Mouse (Mus musculus) neural tube, embryonic 13.5 days (tissue): ENCODE results near the gene Zscan2. TPM values are rescaled to one million over a fixed set of nuclear protein-coding genes. Genes with fewer than 3 reads are reported as not detected.

Experiments used
- ATAC-seq: fragments of 200-750 bp; cut with Nextera tagmentation; 2 replicates; pipeline ENCODE4 v1.8.0; 2017; ENCODE audit warnings: low read depth, mild to moderate bottlenecking, moderate TSS enrichment, moderate library complexity
- H3K27ac ChIP-seq: fragments of 300-500 bp; sonication (generic); replicated peaks from 2 replicates; pipeline ENCODE4 v1.5.1; 2015; ENCODE audit warnings: moderate library complexity, mild to moderate bottlenecking, inconsistent platforms
- H3K27me3 ChIP-seq: fragments of 300-500 bp; sonication (generic); 2 replicates; pipeline ENCODE4 v1.6.1; 2015; ENCODE audit warnings: mild to moderate bottlenecking, inconsistent platforms
- H3K36me3 ChIP-seq: fragments of 300-500 bp; sonication (generic); 2 replicates; pipeline ENCODE4 v1.6.1; 2015; ENCODE audit warnings: mild to moderate bottlenecking, inconsistent platforms
- H3K4me1 ChIP-seq: fragments of 300-500 bp; sonication (generic); replicated peaks from 2 replicates; pipeline ENCODE4 v1.6.1; 2015; ENCODE audit warnings: inconsistent platforms
- H3K4me2 ChIP-seq: fragments of 300-500 bp; sonication (generic); 2 replicates; pipeline ENCODE4 v1.6.1; 2015; ENCODE audit warnings: inconsistent platforms, mild to moderate bottlenecking, moderate library complexity
- H3K4me3 ChIP-seq: fragments of 300-500 bp; sonication (generic); 2 replicates; pipeline ENCODE4 v1.5.1; 2015; ENCODE audit warnings: mild to moderate bottlenecking, inconsistent platforms
- H3K9ac ChIP-seq: fragments of 300-500 bp; sonication (generic); 2 replicates; pipeline ENCODE4 v1.6.1; 2015; ENCODE audit warnings: moderate library complexity, mild to moderate bottlenecking, inconsistent platforms
- H3K9me3 ChIP-seq: fragments of 300-500 bp; sonication (generic); 2 replicates; pipeline ENCODE4 v1.6.1; 2016; ENCODE audit warnings: inconsistent platforms
- WGBS: fragments of 180-500 bp; shearing (Covaris S2); methylation state at CpG from one replicate; pipeline ENCODE4 v1.1.7; 2015; 5-methylcytosine and 5-hydroxymethylcytosine counted together
- polyA plus RNA-seq: library from polyadenylated mRNA; unstranded; fragments of >200 nt; fragmentation: Nextera tagmentation; extraction: Ambion mirVana; gene quantifications from 2 replicates; pipeline ENCODE4 v1.2.1, GENCODE M21; 2015

The Zscan2 gene
- polyA plus RNA-seq, 1 experiment from 2014 or later = 5.3 TPM

- Histone ChIP-seq H3K27ac (no peak overlapping the region), H3K9me3 (no peaks in the 10 kb centered on the region), H3K4me3 (no peak overlapping the region), H3K4me2 (no peak overlapping the region), H3K4me1 (no peaks in the 10 kb centered on the region), H3K36me3 (no peaks in the 10 kb centered on the region), H3K9ac (no peak overlapping the region), H3K27me3 (no peaks in the 10 kb centered on the region)
- ATAC-seq = no peak
- WGBS = 89% methylated on average over 10 of the region's 10 CpGs
Measured at GRCm38 (mm10) chr7:80846280-80846678, 14.4 kb upstream of the Zscan2 start.

DNA sequence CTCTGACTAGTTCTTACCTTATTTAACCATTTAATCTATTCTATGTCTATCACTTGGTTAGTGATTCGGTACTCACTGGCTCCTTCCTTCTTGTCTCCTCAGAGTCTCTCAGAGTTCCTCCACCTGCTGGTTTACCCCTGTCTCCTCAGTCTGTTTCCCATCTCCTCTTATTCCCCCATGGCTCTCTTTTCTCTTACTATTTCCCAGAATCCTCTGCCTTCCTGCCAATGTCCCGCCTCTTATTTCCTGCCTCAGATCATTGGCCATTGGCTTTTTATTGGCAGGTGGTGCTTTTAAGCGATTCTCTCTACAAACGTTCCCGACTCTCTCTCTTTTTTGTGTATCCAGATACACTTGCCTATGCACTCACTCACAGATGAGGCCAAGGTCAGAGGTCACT, 14.0 kb upstream of the Zscan2 start:
- no peak for ATAC-seq
- 83% methylated on average over 5 of the region's 5 CpGs for WGBS

GRCm38 (mm10) chr7:80849267-80849666, 11.5 kb upstream of the Zscan2 start:
- Histone ChIP-seq H3K9ac (no peak overlapping the region), H3K27me3 (no peaks in the 10 kb centered on the region), H3K4me2 (no peak overlapping the region), H3K27ac (no peak overlapping the region), H3K36me3 (no peaks in the 10 kb centered on the region), H3K4me1 (no peaks in the 10 kb centered on the region), H3K9me3 (no peaks in the 10 kb centered on the region), H3K4me3 (no peak overlapping the region)
- 86% methylated on average over 2 of the region's 2 CpGs for WGBS
- no peak for ATAC-seq

More for the DNA sequence above, 14.0 kb upstream of the Zscan2 start:
- Histone ChIP-seq H3K9me3 (no peaks in the 10 kb centered on the region), H3K4me3 (no peak overlapping the region), H3K27me3 (no peaks in the 10 kb centered on the region), H3K27ac (no peak overlapping the region), H3K4me1 (no peaks in the 10 kb centered on the region), H3K4me2 (no peak overlapping the region), H3K9ac (no peak overlapping the region), H3K36me3 (no peaks in the 10 kb centered on the region)

DNA sequence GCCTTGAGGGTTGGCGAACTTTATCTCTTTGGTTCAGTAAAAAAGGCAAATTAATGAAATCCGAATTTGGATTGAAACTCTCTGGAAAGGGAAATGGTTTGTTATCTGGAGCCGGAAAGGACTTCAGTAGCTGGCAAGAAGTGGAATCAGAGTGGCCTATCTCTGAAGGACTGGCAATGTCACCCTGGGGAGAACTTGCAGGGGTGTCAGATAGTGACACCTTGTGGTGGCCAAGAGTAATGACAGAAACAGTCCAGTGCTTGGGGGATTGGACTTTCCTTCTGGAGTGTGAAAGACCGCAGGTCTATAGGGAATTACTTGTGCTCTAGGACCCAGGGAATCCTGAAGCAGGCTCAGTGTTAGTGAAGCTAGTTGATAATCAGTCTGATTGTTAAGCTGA, 11.0 kb upstream of the Zscan2 start:
- H3K27me3 ChIP-seq = no peaks in the 10 kb centered on the region
- no peak overlapping the region for H3K27ac ChIP-seq
- no peak overlapping the region for H3K4me2 ChIP-seq
- H3K9ac ChIP-seq = no peak overlapping the region
- H3K4me1 ChIP-seq = no peaks in the 10 kb centered on the region
- no peak overlapping the region for H3K4me3 ChIP-seq
- no peaks in the 10 kb centered on the region for H3K36me3 ChIP-seq
- 32% methylated on average over 4 of the region's 4 CpGs for WGBS
- H3K9me3 ChIP-seq = no peaks in the 10 kb centered on the region
- ATAC-seq = peak; percentile 11; the same call in 1 of the 2 replicates

DNA sequence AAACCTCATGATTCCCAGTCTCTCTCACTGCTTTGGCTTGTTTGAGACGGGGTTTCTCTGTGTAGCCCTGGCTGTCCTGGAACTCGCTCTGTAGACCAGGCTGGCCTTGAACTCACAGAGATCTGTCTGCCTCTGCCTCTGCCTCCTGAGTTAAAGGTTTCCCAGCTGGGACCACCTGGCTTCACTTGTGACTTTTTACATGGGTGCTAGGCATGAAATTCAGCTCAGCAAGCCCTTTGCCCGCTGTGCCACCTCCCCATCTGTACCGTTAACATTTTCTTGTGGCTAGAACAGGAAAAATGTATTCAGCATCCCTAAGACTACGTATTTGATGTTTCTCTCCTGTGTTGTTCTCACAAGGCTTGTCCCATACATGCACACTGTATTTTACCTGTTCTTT, 10.2 kb upstream of the Zscan2 start:
- no peaks in the 10 kb centered on the region for H3K36me3 ChIP-seq
- no peaks in the 10 kb centered on the region for H3K27me3 ChIP-seq
- WGBS = 86% methylated on average over 5 of the region's 5 CpGs
- no peak overlapping the region for H3K4me3 ChIP-seq
- H3K4me1 ChIP-seq = no peaks in the 10 kb centered on the region
- no peak overlapping the region for H3K27ac ChIP-seq
- no peak for ATAC-seq
- no peak overlapping the region for H3K4me2 ChIP-seq
- no peaks in the 10 kb centered on the region for H3K9me3 ChIP-seq
- no peak overlapping the region for H3K9ac ChIP-seq

GRCm38 (mm10) chr7:80853218-80853617, 7.5 kb upstream of the Zscan2 start:
- no peak overlapping the region for H3K9ac ChIP-seq
- H3K27me3 ChIP-seq = no peaks in the 10 kb centered on the region
- no peak overlapping the region for H3K4me3 ChIP-seq
- ATAC-seq = no peak
- 94% methylated on average over 3 of the region's 3 CpGs for WGBS
- no peaks in the 10 kb centered on the region for H3K9me3 ChIP-seq
- H3K36me3 ChIP-seq = no peaks in the 10 kb centered on the region
- H3K27ac ChIP-seq = no peak overlapping the region
- H3K4me1 ChIP-seq = no peaks in the 10 kb centered on the region
- no peak overlapping the region for H3K4me2 ChIP-seq

- no peak for ATAC-seq
Measured at GRCm38 (mm10) chr7:80855316-80855715, 5.4 kb upstream of the Zscan2 start.

DNA sequence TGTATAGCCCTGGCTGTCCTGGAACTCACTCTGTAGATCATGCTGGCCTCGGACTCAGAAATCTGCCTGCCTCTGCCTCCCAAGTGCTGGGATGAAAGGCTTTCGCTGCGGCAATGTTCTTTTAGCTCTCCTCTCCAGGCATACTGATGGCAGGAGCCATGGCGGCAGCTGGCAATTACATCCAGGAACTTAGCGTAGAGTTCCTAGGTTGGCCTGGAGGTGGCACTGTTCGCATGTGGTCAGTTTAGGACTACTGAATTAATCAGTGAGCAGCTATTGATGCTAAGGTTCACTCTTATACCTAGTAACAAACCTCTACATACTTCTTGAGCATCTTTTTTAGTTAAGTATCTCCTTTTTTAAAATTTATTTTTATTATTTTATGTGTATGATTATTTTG, 3.5 kb upstream of the Zscan2 start:
- Histone ChIP-seq H3K4me1 (peaks cover 7% of the 10 kb centered on the region), H3K9me3 (no peaks in the 10 kb centered on the region), H3K36me3 (no peaks in the 10 kb centered on the region), H3K27me3 (no peaks in the 10 kb centered on the region), H3K4me3 (no peak overlapping the region), H3K9ac (no peak overlapping the region), H3K4me2 (no peak overlapping the region), H3K27ac (no peak overlapping the region)
- no peak for ATAC-seq
- WGBS = 28% methylated on average over 6 of the region's 6 CpGs

More at GRCm38 (mm10) chr7:80855316-80855715, 5.4 kb upstream of the Zscan2 start:
- Histone ChIP-seq H3K36me3 (no peaks in the 10 kb centered on the region), H3K27me3 (no peaks in the 10 kb centered on the region), H3K27ac (no peak overlapping the region), H3K9me3 (no peaks in the 10 kb centered on the region), H3K4me3 (no peak overlapping the region), H3K4me1 (no peaks in the 10 kb centered on the region), H3K9ac (no peak overlapping the region), H3K4me2 (no peak overlapping the region)

DNA sequence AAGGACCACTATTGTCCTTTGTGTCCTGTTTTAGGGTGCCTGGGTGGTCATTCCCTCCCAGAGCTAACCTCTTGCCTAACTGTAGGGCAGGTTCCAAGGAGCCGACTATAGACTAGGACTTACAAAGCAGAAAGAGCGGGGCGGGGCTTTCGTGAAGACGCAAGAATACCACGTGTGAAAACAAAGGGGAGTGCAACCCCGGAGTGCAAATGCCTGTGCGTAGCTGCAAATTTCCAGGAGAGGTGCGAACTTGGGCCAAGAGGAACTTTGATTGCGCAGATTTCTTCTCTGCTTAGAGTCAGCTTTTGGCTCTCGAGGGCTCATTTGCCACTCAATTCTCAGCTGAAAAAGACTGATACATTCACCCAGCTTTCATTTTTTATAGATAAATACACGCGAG, 493 bp upstream of the Zscan2 start:
- H3K4me3 ChIP-seq = peak overlapping the region; percentile 82
- ATAC-seq = peak; percentile 82
- peaks cover 23% of the 10 kb centered on the region for H3K36me3 ChIP-seq
- H3K9me3 ChIP-seq = no peaks in the 10 kb centered on the region
- 0 out of 2 replicates have a peak overlapping the region, but pooled peaks have one; percentile 30 for H3K27ac ChIP-seq
- under 1% methylated on average over 13 of the region's 13 CpGs for WGBS
- H3K4me2 ChIP-seq = peak overlapping the region; percentile 78
- H3K9ac ChIP-seq = peak overlapping the region; percentile 79
- peaks cover 38% of the 10 kb centered on the region for H3K4me1 ChIP-seq
- H3K27me3 ChIP-seq = no peaks in the 10 kb centered on the region

- no peak for ATAC-seq
- peak overlapping the region; percentile 82 for H3K4me3 ChIP-seq
- H3K27me3 ChIP-seq = no peaks in the 10 kb centered on the region
- peaks cover 54% of the 10 kb centered on the region for H3K4me1 ChIP-seq
- H3K4me2 ChIP-seq = peak overlapping the region; percentile 78
- peaks cover 46% of the 10 kb centered on the region for H3K36me3 ChIP-seq
- H3K9ac ChIP-seq = no peak overlapping the region
- no peaks in the 10 kb centered on the region for H3K9me3 ChIP-seq
- no peak overlapping the region for H3K27ac ChIP-seq
- WGBS = 87% methylated on average over 2 of the region's 2 CpGs
Measured at GRCm38 (mm10) chr7:80862475-80862874, 1.8 kb downstream of the Zscan2 start.

- WGBS = 93% methylated on average over 5 of the region's 5 CpGs
- Histone ChIP-seq H3K36me3 (peaks cover 56% of the 10 kb centered on the region), H3K27me3 (no peaks in the 10 kb centered on the region), H3K9me3 (no peaks in the 10 kb centered on the region), H3K4me1 (peaks cover 54% of the 10 kb centered on the region), H3K4me3 (peak overlapping the region; percentile 12; the same call in 1 of the 2 replicates), H3K27ac (no peak overlapping the region), H3K4me2 (peak overlapping the region; percentile 78), H3K9ac (peak overlapping the region; percentile 53)
- no peak for ATAC-seq
Measured at GRCm38 (mm10) chr7:80863520-80863919, 2.8 kb downstream of the Zscan2 start.

DNA sequence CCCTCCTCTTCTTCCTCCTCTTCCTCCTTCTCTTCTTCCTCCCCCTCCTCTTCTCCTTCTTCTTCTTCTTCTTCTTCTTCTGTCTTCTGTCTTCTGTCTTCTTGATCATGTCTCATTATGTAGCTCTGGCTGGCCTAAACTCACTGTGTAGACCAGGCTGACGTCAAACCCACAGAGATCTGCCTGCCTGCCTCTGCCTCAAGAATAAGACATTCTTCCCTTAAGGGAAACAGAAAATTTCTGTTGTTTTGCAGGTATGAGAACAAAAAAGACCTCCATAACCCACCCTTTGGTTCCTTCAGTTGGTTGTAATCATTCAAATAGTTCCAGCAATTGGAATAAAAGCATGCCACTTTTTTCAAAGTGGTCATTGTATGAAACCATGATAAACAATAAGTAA, 3.4 kb downstream of the Zscan2 start:
- no peaks in the 10 kb centered on the region for H3K27me3 ChIP-seq
- H3K36me3 ChIP-seq = peaks cover 62% of the 10 kb centered on the region
- ATAC-seq = no peak
- H3K4me2 ChIP-seq = peak overlapping the region; percentile 78
- H3K27ac ChIP-seq = no peak overlapping the region
- 64% methylated on average over 1 of the region's 1 CpGs for WGBS
- no peak overlapping the region; the same call in 1 of the 2 replicates for H3K4me3 ChIP-seq
- peaks cover 54% of the 10 kb centered on the region for H3K4me1 ChIP-seq
- H3K9ac ChIP-seq = no peak overlapping the region
- no peaks in the 10 kb centered on the region for H3K9me3 ChIP-seq

DNA sequence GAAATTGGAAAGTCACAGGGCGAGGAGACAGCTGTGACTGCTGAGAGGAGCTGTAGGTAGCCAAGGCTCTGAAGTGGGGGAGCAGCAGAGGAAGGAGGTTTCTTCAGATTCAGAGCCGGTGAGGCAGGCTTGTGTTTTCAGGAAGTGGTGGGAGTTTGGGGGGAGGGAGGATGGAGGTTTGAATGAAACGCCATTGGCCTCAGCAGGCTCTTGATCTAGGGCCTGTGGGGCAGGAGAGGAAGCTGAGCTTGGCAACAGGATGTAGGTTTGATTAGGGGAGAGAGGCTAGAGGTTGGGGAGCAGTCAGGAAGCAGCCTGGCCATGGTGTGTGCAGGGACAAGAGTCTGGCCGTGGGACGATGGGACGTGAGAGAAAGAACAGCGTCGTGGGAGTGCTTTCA, 4.1 kb downstream of the Zscan2 start:
- Histone ChIP-seq H3K9ac (no peak overlapping the region), H3K4me3 (no peak overlapping the region), H3K9me3 (no peaks in the 10 kb centered on the region), H3K36me3 (peaks cover 69% of the 10 kb centered on the region), H3K4me1 (peaks cover 54% of the 10 kb centered on the region), H3K27me3 (no peaks in the 10 kb centered on the region), H3K27ac (no peak overlapping the region), H3K4me2 (peak overlapping the region; percentile 22; the same call in 1 of the 2 replicates)
- no peak for ATAC-seq
- 86% methylated on average over 8 of the region's 8 CpGs for WGBS
